Mouse (Mus musculus) hindbrain, embryonic 10.5 days (tissue): ENCODE measurements around the gene Ppp5c. TPM values are rescaled to one million over a fixed set of nuclear protein-coding genes. Genes with fewer than 3 reads are reported as not detected.

Experiments
- polyA plus RNA-seq: library from polyadenylated mRNA; unstranded; fragments of >200 nt; fragmentation: Nextera tagmentation; extraction: Ambion mirVana; gene quantifications from 2 replicates; pipeline ENCODE4 v1.2.1, GENCODE M21; 2016

Gene Ppp5c
- polyA plus RNA-seq, 1 experiment from 2014 or later: 126 TPM

Other genes with a start within 250 kb of the Ppp5c start
- gene Slc1a5, start 246.6 kb downstream of the Ppp5c start, polyA plus RNA-seq: 28.8 and 31.6 TPM in 2 replicates
- gene Strn4, start 212.0 kb downstream of the Ppp5c start, polyA plus RNA-seq: 120 and 153 TPM in 2 replicates
- gene Fkrp, start 211.2 kb downstream of the Ppp5c start, polyA plus RNA-seq: 29.3 TPM in 2 replicates
- 11.2 and 12.6 TPM in 2 replicates for gene Prkd2, start 185.0 kb downstream of the Ppp5c start, polyA plus RNA-seq
- 3.2 and 4.9 TPM in 2 replicates for gene Dact3, start 152.6 kb downstream of the Ppp5c start, polyA plus RNA-seq
- 7.1 and 9.0 TPM in 2 replicates for gene Gng8, start 136.1 kb downstream of the Ppp5c start, polyA plus RNA-seq
- gene Ptgir, start 121.4 kb downstream of the Ppp5c start, polyA plus RNA-seq: 0.77 and 1.5 TPM in 2 replicates
- 170 and 245 TPM in 2 replicates for gene Calm3, start 103.8 kb downstream of the Ppp5c start, polyA plus RNA-seq
- gene Pnmal2, start 83.2 kb downstream of the Ppp5c start, polyA plus RNA-seq: 4.0 and 12.2 TPM in 2 replicates
- 5.8 and 12.7 TPM in 2 replicates for gene Pnmal1, start 68.2 kb downstream of the Ppp5c start, polyA plus RNA-seq
- 0.91 and 0.93 TPM in 2 replicates for gene Gm42372, start 44.8 kb downstream of the Ppp5c start, polyA plus RNA-seq
- 7.3 and 13.5 TPM in 2 replicates for gene Ccdc8, start 35.2 kb downstream of the Ppp5c start, polyA plus RNA-seq
- 4.8 and 5.6 TPM in 2 replicates for gene Hif3a, start 34.5 kb upstream of the Ppp5c start, polyA plus RNA-seq
- 0.07 and 0.20 TPM in 2 replicates for gene Psg16, start 46.1 kb upstream of the Ppp5c start, polyA plus RNA-seq
- not detected in 2 replicates for gene Ceacam3, start 122.4 kb upstream of the Ppp5c start, polyA plus RNA-seq
- gene Psg29, start 175.6 kb upstream of the Ppp5c start, polyA plus RNA-seq: 0.05 TPM in 1 of 2 replicates, not detected in the other